Mouse (Mus musculus): ENCODE measurements around the gene Ttl. TPM values are rescaled to one million over a fixed set of nuclear protein-coding genes. Genes with fewer than 3 reads are reported as not detected.

The Ttl gene
- polyA plus RNA-seq, 1 experiment from 2014 or later = 27.3 TPM

- H3K27ac ChIP-seq (ENCODE audit: low read depth, low read length) = no peak overlapping the region
- 93% methylated on average over 18 of the region's 18 CpGs for WGBS
- H3K4me1 ChIP-seq (ENCODE audit: control insufficient read depth, insufficient read depth, low read length) = no peaks in the 10 kb centered on the region
- peaks cover 62% of the 10 kb centered on the region for H3K36me3 ChIP-seq (ENCODE audit: control insufficient read depth, insufficient read depth, low read length)
- H3K9me3 ChIP-seq (replicated peaks; ENCODE audit: control insufficient read depth, low read length) = no peaks in the 10 kb centered on the region
- no peak for DNase-seq (ENCODE audit: low spot score)
- no peak overlapping the region for H3K9ac ChIP-seq (ENCODE audit: low read length)
- no peak overlapping the region for H3K4me3 ChIP-seq (ENCODE audit: low read depth, low read length)
- ATAC-seq = no peak
- no peaks in the 10 kb centered on the region for H3K27me3 ChIP-seq (replicated peaks; ENCODE audit: control insufficient read depth, insufficient read depth, low read length)
- H3K4me2 ChIP-seq (ENCODE audit: low read length) = no peak overlapping the region
Measured at GRCm38 (mm10) chr2:129093926-129094724, 28.4 kb downstream of the Ttl start.

- H3K4me1 ChIP-seq (ENCODE audit: control insufficient read depth, insufficient read depth, low read length) = 0 out of 2 replicates have a peak, but pooled peaks cover 2% of the 10 kb centered on the region
- H3K27me3 ChIP-seq (replicated peaks; ENCODE audit: control insufficient read depth, insufficient read depth, low read length) = no peaks in the 10 kb centered on the region
- H3K4me3 ChIP-seq (ENCODE audit: low read depth, low read length) = peak within 1 kb of the TSS; percentile 73
- peak; percentile 99 for ATAC-seq
- H3K36me3 ChIP-seq (ENCODE audit: control insufficient read depth, insufficient read depth, low read length) = peaks cover 29% of the 10 kb centered on the region
- peak within 1 kb of the TSS; percentile 76 for H3K4me2 ChIP-seq (ENCODE audit: low read length)
- peak; percentile 96 for DNase-seq (ENCODE audit: low spot score)
- no peak within 1 kb of the TSS for H3K27ac ChIP-seq (ENCODE audit: low read depth, low read length)
- peak within 1 kb of the TSS; percentile 72 for H3K9ac ChIP-seq (ENCODE audit: low read length)
- no peaks in the 10 kb centered on the region for H3K9me3 ChIP-seq (replicated peaks; ENCODE audit: control insufficient read depth, low read length)
- under 1% methylated on average over 35 of the region's 35 CpGs for WGBS
Measured at GRCm38 (mm10) chr2:129100784-129101310, 35.1 kb downstream of the Ttl start, which contains the start of gene Polr1b. Gene Polr1b (plus strand): TSS chr2:129100995.

- Histone ChIP-seq H3K27me3 (replicated peaks; ENCODE audit: control insufficient read depth, insufficient read depth, low read length) (no peaks in the 10 kb centered on the region), H3K27ac (ENCODE audit: low read depth, low read length) (no peak overlapping the region), H3K9ac (ENCODE audit: low read length) (no peak overlapping the region), H3K9me3 (replicated peaks; ENCODE audit: control insufficient read depth, low read length) (no peaks in the 10 kb centered on the region), H3K4me2 (ENCODE audit: low read length) (no peak overlapping the region), H3K4me3 (ENCODE audit: low read depth, low read length) (no peak overlapping the region), H3K36me3 (ENCODE audit: control insufficient read depth, insufficient read depth, low read length) (peaks cover 77% of the 10 kb centered on the region), H3K4me1 (ENCODE audit: control insufficient read depth, insufficient read depth, low read length) (no peaks in the 10 kb centered on the region)
- WGBS = 90% methylated on average over 5 of the region's 5 CpGs
- ATAC-seq (no peak), DNase-seq (ENCODE audit: low spot score) (no peak)
Measured at GRCm38 (mm10) chr2:129112924-129113323, 47.2 kb downstream of the Ttl start.

- Histone ChIP-seq H3K4me2 (ENCODE audit: low read length) (no peak overlapping the region), H3K4me3 (ENCODE audit: low read depth, low read length) (no peak overlapping the region), H3K4me1 (ENCODE audit: control insufficient read depth, insufficient read depth, low read length) (no peaks in the 10 kb centered on the region), H3K27ac (ENCODE audit: low read depth, low read length) (no peak overlapping the region), H3K9me3 (replicated peaks; ENCODE audit: control insufficient read depth, low read length) (no peaks in the 10 kb centered on the region), H3K9ac (ENCODE audit: low read length) (no peak overlapping the region), H3K36me3 (ENCODE audit: control insufficient read depth, insufficient read depth, low read length) (peaks cover 82% of the 10 kb centered on the region), H3K27me3 (replicated peaks; ENCODE audit: control insufficient read depth, insufficient read depth, low read length) (no peaks in the 10 kb centered on the region)
- no peak for DNase-seq (ENCODE audit: low spot score)
- WGBS = 90% methylated on average over 9 of the region's 9 CpGs
- ATAC-seq = no peak
Measured at GRCm38 (mm10) chr2:129115706-129116367, 50.1 kb downstream of the Ttl start.

DNA sequence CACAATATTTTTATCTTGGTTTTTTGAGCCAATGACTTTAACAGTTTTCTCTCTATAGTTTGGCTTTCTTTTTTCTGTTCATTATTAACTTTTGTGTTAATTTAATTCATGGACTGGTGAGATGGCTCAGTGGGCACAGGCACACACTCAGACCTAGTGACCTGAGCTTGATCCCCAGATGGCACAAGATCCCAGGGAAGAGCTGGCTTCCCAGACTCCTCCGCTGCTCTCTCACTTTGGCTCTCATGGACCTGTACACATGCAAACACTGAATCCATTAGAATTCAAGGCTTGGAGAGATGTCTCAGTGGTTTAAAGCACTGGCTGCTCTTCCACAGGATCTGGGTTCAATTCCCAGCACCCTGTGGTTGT is 50.6 kb downstream of the Ttl start:
- no peak for ATAC-seq
- 100% methylated on average over 1 of the region's 1 CpGs for WGBS
- H3K9me3 ChIP-seq (replicated peaks; ENCODE audit: control insufficient read depth, low read length) = no peaks in the 10 kb centered on the region

GRCm38 (mm10) chr2:129118061-129118460 is 52.3 kb downstream of the Ttl start:
- DNase-seq (ENCODE audit: low spot score) (no peak), ATAC-seq (no peak)
- Histone ChIP-seq H3K4me3 (ENCODE audit: low read depth, low read length) (no peak overlapping the region), H3K36me3 (ENCODE audit: control insufficient read depth, insufficient read depth, low read length) (peaks cover 84% of the 10 kb centered on the region), H3K27ac (ENCODE audit: low read depth, low read length) (no peak overlapping the region), H3K9me3 (replicated peaks; ENCODE audit: control insufficient read depth, low read length) (no peaks in the 10 kb centered on the region), H3K9ac (ENCODE audit: low read length) (no peak overlapping the region), H3K4me1 (ENCODE audit: control insufficient read depth, insufficient read depth, low read length) (no peaks in the 10 kb centered on the region), H3K4me2 (ENCODE audit: low read length) (no peak overlapping the region), H3K27me3 (replicated peaks; ENCODE audit: control insufficient read depth, insufficient read depth, low read length) (no peaks in the 10 kb centered on the region)
- 91% methylated on average over 12 of the region's 12 CpGs for WGBS

More for the DNA sequence above, 50.6 kb downstream of the Ttl start:
- no peak overlapping the region for H3K4me3 ChIP-seq (ENCODE audit: low read depth, low read length)
- H3K27me3 ChIP-seq (replicated peaks; ENCODE audit: control insufficient read depth, insufficient read depth, low read length) = no peaks in the 10 kb centered on the region
- no peak overlapping the region for H3K4me2 ChIP-seq (ENCODE audit: low read length)
- no peak for DNase-seq (ENCODE audit: low spot score)
- no peaks in the 10 kb centered on the region for H3K4me1 ChIP-seq (ENCODE audit: control insufficient read depth, insufficient read depth, low read length)
- no peak overlapping the region for H3K9ac ChIP-seq (ENCODE audit: low read length)
- peaks cover 86% of the 10 kb centered on the region for H3K36me3 ChIP-seq (ENCODE audit: control insufficient read depth, insufficient read depth, low read length)
- H3K27ac ChIP-seq (ENCODE audit: low read depth, low read length) = no peak overlapping the region

DNA sequence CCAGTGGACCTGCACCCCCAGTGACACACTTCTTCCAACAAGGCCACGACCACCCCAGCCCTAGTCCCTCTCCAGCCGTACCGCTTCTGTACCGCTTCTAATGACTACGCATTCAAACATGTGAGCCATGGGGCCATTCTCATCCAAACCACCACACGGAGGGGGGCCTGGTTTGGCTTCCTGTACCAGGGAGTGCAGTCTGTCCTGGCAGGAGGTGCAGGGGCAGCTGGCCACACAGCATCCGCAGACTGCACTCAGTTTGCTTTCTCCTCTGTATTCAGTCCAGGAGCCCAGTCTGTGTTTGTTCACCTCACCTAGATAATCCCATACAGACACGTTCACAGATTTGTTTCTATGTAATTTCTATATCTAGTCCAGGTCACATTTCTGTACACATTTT is 56.2 kb downstream of the Ttl start:
- Histone ChIP-seq H3K9ac (ENCODE audit: low read length) (no peak overlapping the region), H3K4me1 (ENCODE audit: control insufficient read depth, insufficient read depth, low read length) (no peaks in the 10 kb centered on the region), H3K4me3 (ENCODE audit: low read depth, low read length) (no peak overlapping the region), H3K27me3 (replicated peaks; ENCODE audit: control insufficient read depth, insufficient read depth, low read length) (no peaks in the 10 kb centered on the region), H3K27ac (ENCODE audit: low read depth, low read length) (no peak overlapping the region), H3K4me2 (ENCODE audit: low read length) (no peak overlapping the region), H3K36me3 (ENCODE audit: control insufficient read depth, insufficient read depth, low read length) (peaks cover 77% of the 10 kb centered on the region), H3K9me3 (replicated peaks; ENCODE audit: control insufficient read depth, low read length) (no peaks in the 10 kb centered on the region)
- ATAC-seq = no peak
- 95% methylated on average over 8 of the region's 8 CpGs for WGBS
- DNase-seq (ENCODE audit: low spot score) = no peak

DNA sequence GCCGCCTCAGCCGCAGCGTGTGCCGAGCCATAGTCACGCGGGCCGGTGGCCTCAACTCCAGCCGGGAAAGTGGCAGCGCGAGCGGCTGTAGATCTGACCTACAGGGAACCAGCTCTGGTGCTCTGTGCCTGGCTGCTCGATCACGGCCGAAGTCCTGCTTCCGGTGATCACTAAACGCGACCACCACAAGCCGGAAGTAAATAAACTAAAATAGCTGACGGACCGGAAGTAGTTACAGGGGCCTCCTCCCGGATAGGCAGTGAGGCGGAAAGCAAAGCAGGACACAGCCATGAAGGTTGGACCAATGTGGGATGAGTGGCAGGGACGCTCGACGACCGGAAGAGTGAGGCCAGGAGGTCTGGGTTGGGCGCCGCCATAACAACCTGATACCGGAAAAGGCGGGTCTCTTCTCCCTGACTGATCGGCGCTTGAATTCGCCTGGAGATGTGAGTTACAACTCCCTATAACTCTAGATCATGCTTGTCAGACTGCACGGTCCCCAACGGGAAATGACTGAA is 63.7 kb downstream of the Ttl start, which contains the start of gene Chchd5:
Chchd5 (plus strand) TSS at position 289 of the 518 bp plus-strand sequence.
- peak within 1 kb of the TSS; percentile 72 for H3K4me2 ChIP-seq (ENCODE audit: low read length)
- H3K9me3 ChIP-seq (replicated peaks; ENCODE audit: control insufficient read depth, low read length) = peaks cover 6% of the 10 kb centered on the region; the same call in 1 of the 2 replicates
- ATAC-seq (peak; percentile 100), DNase-seq (ENCODE audit: low spot score) (peak; percentile 98)
- peak within 1 kb of the TSS; percentile 87 for H3K27ac ChIP-seq (ENCODE audit: low read depth, low read length)
- peaks cover 41% of the 10 kb centered on the region for H3K36me3 ChIP-seq (ENCODE audit: control insufficient read depth, insufficient read depth, low read length)
- H3K27me3 ChIP-seq (replicated peaks; ENCODE audit: control insufficient read depth, insufficient read depth, low read length) = no peaks in the 10 kb centered on the region
- peak within 1 kb of the TSS; percentile 63 for H3K4me3 ChIP-seq (ENCODE audit: low read depth, low read length)
- peak within 1 kb of the TSS; percentile 79 for H3K9ac ChIP-seq (ENCODE audit: low read length)
- H3K4me1 ChIP-seq (ENCODE audit: control insufficient read depth, insufficient read depth, low read length) = peaks cover 8% of the 10 kb centered on the region; the same call in 1 of the 2 replicates
- WGBS = under 1% methylated on average over 35 of the region's 35 CpGs
